Mouse (Mus musculus): ENCODE results near the gene Dnah3. TPM values are rescaled to one million over a fixed set of nuclear protein-coding genes. Genes with fewer than 3 reads are reported as not detected.

Dnah3 gene
- polyA plus RNA-seq, 2 experiments from 2014 or later, result not detected

Other genes with a start within 250 kb of the Dnah3 start
- gene Lyrm1, start 199.4 kb downstream of the Dnah3 start, polyA plus RNA-seq (2017; shearing (Covaris generic)), result 10 to 100 TPM; 17.3 to 25.6 TPM
- gene Dcun1d3, start 199.0 kb downstream of the Dnah3 start, polyA plus RNA-seq (2017; shearing (Covaris generic)), result 10 to 100 TPM in 1 of 2 experiments, 1 to 10 TPM in 1; 7.0 to 13.8 TPM
- 10 to 100 TPM in 1 of 2 experiments, 1 to 10 TPM in 1; 9.2 to 10.3 TPM for gene Tmem159, start 7.1 kb upstream of the Dnah3 start, polyA plus RNA-seq (2017; shearing (Covaris generic))
- gene Zp2, start 50.0 kb upstream of the Dnah3 start, polyA plus RNA-seq (2017; shearing (Covaris generic)), result not detected
- gene Anks4b, start 78.6 kb upstream of the Dnah3 start, polyA plus RNA-seq (2017; shearing (Covaris generic)), result not detected
- not detected for gene Crym, start 106.8 kb upstream of the Dnah3 start, polyA plus RNA-seq (2017; shearing (Covaris generic))
- not detected for gene Abca14, start 108.7 kb upstream of the Dnah3 start, polyA plus RNA-seq (2017; shearing (Covaris generic))
- gene Abca15, start 233.4 kb upstream of the Dnah3 start, polyA plus RNA-seq (2017; shearing (Covaris generic)), result not detected

Measured in CD4-positive, CD25-positive, alpha-beta regulatory T cell, adult 4 months (primary cell).